Mouse (Mus musculus): Measurements from ENCODE around the gene Psd. TPM values are rescaled to one million over a fixed set of nuclear protein-coding genes. Genes with fewer than 3 reads are reported as not detected.

Psd gene
- polyA plus RNA-seq, 1 experiment, result 53.7 TPM

DNA sequence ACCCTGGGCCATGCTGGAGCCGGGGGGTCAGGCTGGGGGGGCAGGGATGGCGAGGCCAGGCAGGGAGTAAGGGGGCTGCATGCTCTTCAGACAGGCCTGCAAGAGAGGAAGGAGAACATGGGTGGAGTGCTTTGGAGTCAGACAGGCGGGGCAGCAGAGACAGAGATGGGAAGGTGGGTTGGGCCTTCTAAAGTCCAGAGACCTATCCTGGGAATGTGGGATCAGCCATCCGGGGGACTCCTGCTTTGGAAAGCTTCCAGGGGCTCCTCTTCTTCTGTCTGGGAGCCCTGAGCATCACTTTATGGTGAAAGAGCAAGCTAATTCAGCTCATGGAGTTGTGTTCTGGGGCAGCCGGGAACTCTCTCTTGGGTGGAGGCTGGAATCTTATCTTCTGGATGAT, 2.0 kb downstream of the Psd start:
- H3K36me3 ChIP-seq (ENCODE audit: control insufficient read depth, insufficient read depth, low read length), result no peaks in the 10 kb centered on the region
- TF ChIP-seq CTCF (IDR thresholded peaks at IDR 0.05; ENCODE audit: control insufficient read depth, insufficient read depth, insufficient replicate concordance, low read depth, low read length) (no peak), POLR2A (IDR thresholded peaks at IDR 0.05; ENCODE audit: control insufficient read depth, low read depth, low read length) (no peak)
- H3K4me1 ChIP-seq (ENCODE audit: control insufficient read depth, insufficient read depth, low read length), result peaks cover 17% of the 10 kb centered on the region
- H3K27me3 ChIP-seq (ENCODE audit: control insufficient read depth, insufficient read depth, low read length), result no peaks in the 10 kb centered on the region
- H3K4me3 ChIP-seq (ENCODE audit: control insufficient read depth, low read depth, low read length), result no peak overlapping the region
- H3K27ac ChIP-seq (ENCODE audit: control insufficient read depth, insufficient read depth, low read depth, low read length), result no peak overlapping the region

DNA sequence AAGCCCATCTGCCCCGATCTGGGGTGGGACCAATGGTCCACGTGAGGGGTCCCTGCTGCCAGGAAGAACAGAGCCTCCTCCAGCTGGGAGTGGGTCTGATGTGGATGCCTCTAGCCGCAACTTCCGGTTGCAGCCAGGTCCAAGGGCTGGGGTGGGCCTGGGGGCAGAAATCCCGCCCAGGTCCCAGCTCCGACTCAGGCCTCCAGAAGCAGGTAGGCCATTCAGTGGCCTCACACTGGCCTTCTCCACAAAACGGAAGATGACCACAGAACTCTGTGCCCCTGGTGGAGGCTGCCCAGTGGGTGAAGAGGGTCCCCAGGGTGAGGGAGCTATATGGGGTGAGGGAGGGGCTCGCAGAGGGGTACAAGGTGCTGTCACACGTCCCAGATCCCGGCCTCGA, 2.6 kb downstream of the Psd start:
- Histone ChIP-seq H3K27ac (ENCODE audit: control insufficient read depth, insufficient read depth, low read depth, low read length) (no peak overlapping the region), H3K36me3 (ENCODE audit: control insufficient read depth, insufficient read depth, low read length) (no peaks in the 10 kb centered on the region), H3K4me1 (ENCODE audit: control insufficient read depth, insufficient read depth, low read length) (peaks cover 14% of the 10 kb centered on the region), H3K4me3 (ENCODE audit: control insufficient read depth, low read depth, low read length) (peak overlapping the region; percentile 10; the same call in 1 of the 2 replicates), H3K27me3 (ENCODE audit: control insufficient read depth, insufficient read depth, low read length) (no peaks in the 10 kb centered on the region)
- TF ChIP-seq POLR2A (IDR thresholded peaks at IDR 0.05; ENCODE audit: control insufficient read depth, low read depth, low read length) (no peak), CTCF (IDR thresholded peaks at IDR 0.05; ENCODE audit: control insufficient read depth, insufficient read depth, insufficient replicate concordance, low read depth, low read length) (no peak)

- peaks cover 17% of the 10 kb centered on the region for H3K4me1 ChIP-seq (ENCODE audit: control insufficient read depth, insufficient read depth, low read length)
- H3K36me3 ChIP-seq (ENCODE audit: control insufficient read depth, insufficient read depth, low read length), result no peaks in the 10 kb centered on the region
- no peaks in the 10 kb centered on the region for H3K27me3 ChIP-seq (ENCODE audit: control insufficient read depth, insufficient read depth, low read length)
- H3K27ac ChIP-seq (ENCODE audit: control insufficient read depth, insufficient read depth, low read depth, low read length), result no peak overlapping the region
- TF ChIP-seq POLR2A (IDR thresholded peaks at IDR 0.05; ENCODE audit: control insufficient read depth, low read depth, low read length) (no peak), CTCF (IDR thresholded peaks at IDR 0.05; ENCODE audit: control insufficient read depth, insufficient read depth, insufficient replicate concordance, low read depth, low read length) (no peak)
- no peak overlapping the region for H3K4me3 ChIP-seq (ENCODE audit: control insufficient read depth, low read depth, low read length)
Measured at GRCm38 (mm10) chr19:46323716-46324115, 3.2 kb downstream of the Psd start.

- Histone ChIP-seq H3K36me3 (ENCODE audit: control insufficient read depth, insufficient read depth, low read length) (no peaks in the 10 kb centered on the region), H3K27ac (ENCODE audit: control insufficient read depth, insufficient read depth, low read depth, low read length) (no peak overlapping the region), H3K4me3 (ENCODE audit: control insufficient read depth, low read depth, low read length) (peak overlapping the region; percentile 70), H3K27me3 (ENCODE audit: control insufficient read depth, insufficient read depth, low read length) (no peaks in the 10 kb centered on the region), H3K4me1 (ENCODE audit: control insufficient read depth, insufficient read depth, low read length) (peaks cover 22% of the 10 kb centered on the region)
- TF ChIP-seq POLR2A (IDR thresholded peaks at IDR 0.05; ENCODE audit: control insufficient read depth, low read depth, low read length), result no peak
- TF ChIP-seq CTCF (IDR thresholded peaks at IDR 0.05; ENCODE audit: control insufficient read depth, insufficient read depth, insufficient replicate concordance, low read depth, low read length), result no peak
Measured at GRCm38 (mm10) chr19:46322996-46323572, 3.9 kb downstream of the Psd start.

DNA sequence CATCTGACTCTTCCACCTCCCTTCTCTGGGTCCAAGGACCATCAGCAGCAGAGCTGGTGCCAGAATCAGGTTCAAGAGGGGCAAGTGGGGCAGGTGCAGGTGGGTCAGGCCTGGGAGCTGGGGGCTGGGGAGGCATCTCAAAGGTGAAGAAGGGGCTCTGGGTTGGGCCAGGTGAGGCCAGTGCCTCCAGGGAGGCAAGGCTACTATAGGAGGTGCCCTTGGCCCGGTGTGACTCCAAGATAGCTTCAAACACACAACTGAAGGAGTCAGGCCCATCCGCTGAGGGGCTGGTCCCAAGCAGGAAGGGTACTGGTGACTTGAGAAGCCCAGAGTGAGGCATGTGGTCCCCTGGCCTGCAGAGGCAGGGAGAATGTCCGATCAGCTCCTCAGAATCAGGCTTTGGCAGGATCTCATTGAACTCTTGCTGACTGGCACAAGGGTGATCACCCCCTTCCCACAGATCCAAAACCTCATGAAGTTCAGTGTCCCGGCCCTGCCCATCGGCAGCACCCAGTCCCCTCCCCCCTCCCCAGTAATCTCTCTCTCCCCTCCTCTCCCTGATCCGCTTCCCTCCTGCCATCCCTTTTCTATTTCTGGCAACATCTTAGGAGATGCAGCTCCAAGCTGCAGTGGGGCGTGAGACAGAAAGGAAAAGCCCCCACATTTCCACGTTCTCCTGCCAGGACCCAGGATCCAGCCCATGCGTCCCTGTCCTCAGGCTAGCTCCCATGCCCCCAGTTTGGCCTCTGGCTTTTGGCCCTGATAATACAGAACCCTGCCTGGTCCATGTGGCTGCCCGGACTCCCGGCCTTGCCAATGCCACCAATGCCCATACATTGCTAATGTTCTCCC, 4.6 kb downstream of the Psd start:
- peaks cover 21% of the 10 kb centered on the region for H3K4me1 ChIP-seq (ENCODE audit: control insufficient read depth, insufficient read depth, low read length)
- TF ChIP-seq POLR2A (IDR thresholded peaks at IDR 0.05; ENCODE audit: control insufficient read depth, low read depth, low read length) (no peak), CTCF (IDR thresholded peaks at IDR 0.05; ENCODE audit: control insufficient read depth, insufficient read depth, insufficient replicate concordance, low read depth, low read length) (no peak)
- H3K27ac ChIP-seq (ENCODE audit: control insufficient read depth, insufficient read depth, low read depth, low read length), result no peak overlapping the region
- H3K36me3 ChIP-seq (ENCODE audit: control insufficient read depth, insufficient read depth, low read length), result no peaks in the 10 kb centered on the region
- peak overlapping the region; percentile 70 for H3K4me3 ChIP-seq (ENCODE audit: control insufficient read depth, low read depth, low read length)
- H3K27me3 ChIP-seq (ENCODE audit: control insufficient read depth, insufficient read depth, low read length), result peaks cover 3% of the 10 kb centered on the region; the same call in 1 of the 2 replicates

- Histone ChIP-seq H3K27me3 (ENCODE audit: control insufficient read depth, insufficient read depth, low read length) (peaks cover 3% of the 10 kb centered on the region; the same call in 1 of the 2 replicates), H3K27ac (ENCODE audit: control insufficient read depth, insufficient read depth, low read depth, low read length) (no peak overlapping the region), H3K4me1 (ENCODE audit: control insufficient read depth, insufficient read depth, low read length) (peaks cover 21% of the 10 kb centered on the region), H3K4me3 (ENCODE audit: control insufficient read depth, low read depth, low read length) (peak overlapping the region; percentile 70), H3K36me3 (ENCODE audit: control insufficient read depth, insufficient read depth, low read length) (no peaks in the 10 kb centered on the region)
- TF ChIP-seq CTCF (IDR thresholded peaks at IDR 0.05; ENCODE audit: control insufficient read depth, insufficient read depth, insufficient replicate concordance, low read depth, low read length), result no peak
- TF ChIP-seq POLR2A (IDR thresholded peaks at IDR 0.05; ENCODE audit: control insufficient read depth, low read depth, low read length), result 0 out of 2 replicates have a peak, but pooled peaks have one; percentile 0
Measured at GRCm38 (mm10) chr19:46321101-46321943, 5.6 kb downstream of the Psd start.
